9 mouse cellular contexts compared by ENCODE assay signal in genomic region chr15:82339150-82339549, GRCm38 (mm10). TPM values are rescaled to one million over a fixed set of nuclear protein-coding genes. Genes with fewer than 3 reads are reported as not detected.
DNase-seq lines count a peak whose midpoint lies in the region; ATAC-seq and TF ChIP-seq lines count a peak whose summit lies in the region.
"Had no signal": no experiment of that assay in that cellular context is flagged by ENCODE, and none has a peak within 500 bp of the region (broad histone marks: within the 10 kb centered on the region; RNA-seq: fewer than 3 reads in every experiment).

No protein-coding gene starts in this region.

- intact Hi-C loops in left cerebral cortex, postnatal 14 days (cut with DNase I): no loop called here

- no peaks in the 10 kb centered on the region for H3K27me3 ChIP-seq in heart, postnatal 0 days (ENCODE audit: control insufficient read depth, insufficient read depth, low read length)
- peaks cover 7% of the 10 kb centered on the region; the same call in 1 of the 2 replicates for H3K27me3 ChIP-seq in hindbrain, embryonic 11.5 days (ENCODE audit: control insufficient read depth, insufficient read depth, low read length)
- H3K27me3 ChIP-seq in midbrain, embryonic 11.5 days (ENCODE audit: control insufficient read depth, insufficient read depth, low read length): peaks cover 16% of the 10 kb centered on the region

- no peak for DNase-seq in heart, postnatal 0 days (ENCODE audit: low spot score)
- no peak for DNase-seq in heart, postnatal 4 days
- DNase-seq in hindbrain, embryonic 11.5 days (ENCODE audit: low spot score): no peak
- DNase-seq in midbrain, embryonic 11.5 days (ENCODE audit: low spot score, missing footprints): no peak
- no peak for DNase-seq in embryo, embryonic 10.5 days (ENCODE audit: low spot score)
- no peak for DNase-seq in ovary, postnatal 10 days (ENCODE audit: low spot score)
- no peak for DNase-seq in left cerebral cortex, postnatal 14 days (ENCODE audit: low spot score in 2 of 2)

- no peak for TF ChIP-seq POLR2A in bone marrow macrophage, adult 2 months (IDR thresholded peaks at IDR 0.05; ENCODE audit: borderline replicate concordance, low read depth, low read length)

- TF ChIP-seq CTCF in heart, postnatal 0 days (IDR thresholded peaks at IDR 0.05; ENCODE audit: low read depth): no peak
- TF ChIP-seq CTCF in bone marrow macrophage, adult 2 months (IDR thresholded peaks at IDR 0.05; ENCODE audit: low read depth, low read length): no peak

- peak overlapping the region; percentile 77 for H3K4me2 ChIP-seq in heart, postnatal 0 days (ENCODE audit: low read depth, low read length)
- H3K4me2 ChIP-seq in hindbrain, embryonic 11.5 days (replicated peaks; ENCODE audit: low read depth, low read length): peak overlapping the region; percentile 69
- H3K4me2 ChIP-seq in midbrain, embryonic 11.5 days: peak overlapping the region; percentile 47

- peak overlapping the region; percentile 81 for H3K4me3 ChIP-seq in heart, postnatal 0 days (ENCODE audit: low read depth, low read length)
- peak overlapping the region; percentile 80 for H3K4me3 ChIP-seq in bone marrow macrophage, adult 2 months (ENCODE audit: insufficient read depth, low read length)
- peak overlapping the region; percentile 48 for H3K4me3 ChIP-seq in hindbrain, embryonic 11.5 days (ENCODE audit: low read depth, low read length)
- peak overlapping the region; percentile 50 for H3K4me3 ChIP-seq in midbrain, embryonic 11.5 days (ENCODE audit: low read depth, low read length)

- 58% methylated on average over 10 of the region's 10 CpGs for WGBS in heart, postnatal 0 days
- WGBS in hindbrain, embryonic 11.5 days: 62% methylated on average over 10 of the region's 10 CpGs
- 61% methylated on average over 10 of the region's 10 CpGs for WGBS in midbrain, embryonic 11.5 days

- H3K36me3 ChIP-seq in heart, postnatal 0 days (replicated peaks; ENCODE audit: control insufficient read depth, insufficient read depth, low read length): peaks cover 29% of the 10 kb centered on the region
- peaks cover 5% of the 10 kb centered on the region for H3K36me3 ChIP-seq in hindbrain, embryonic 11.5 days (ENCODE audit: control insufficient read depth, insufficient read depth, low read length)
- peaks cover 8% of the 10 kb centered on the region for H3K36me3 ChIP-seq in midbrain, embryonic 11.5 days (ENCODE audit: control insufficient read depth, insufficient read depth, low read length)

- H3K27ac ChIP-seq in heart, postnatal 0 days (ENCODE audit: low read depth): peak overlapping the region; percentile 81
- no peak overlapping the region for H3K27ac ChIP-seq in bone marrow macrophage, adult 2 months (ENCODE audit: insufficient read depth, low read depth, low read length)
- no peak overlapping the region for H3K27ac ChIP-seq in hindbrain, embryonic 11.5 days (ENCODE audit: low read depth, low read length)
- no peak overlapping the region for H3K27ac ChIP-seq in midbrain, embryonic 11.5 days (ENCODE audit: low read depth, low read length)

- no peak for TF ChIP-seq EP300 in heart, postnatal 0 days (IDR thresholded peaks at IDR 0.05; ENCODE audit: low read depth)

- H3K9ac ChIP-seq in heart, postnatal 0 days (replicated peaks; ENCODE audit: low read depth, low read length): peak overlapping the region; percentile 75
- H3K9ac ChIP-seq in hindbrain, embryonic 11.5 days (ENCODE audit: low read depth, low read length): peak overlapping the region; percentile 31; the same call in 1 of the 2 replicates
- H3K9ac ChIP-seq in midbrain, embryonic 11.5 days (ENCODE audit: low read length): peak overlapping the region; percentile 70; the same call in 1 of the 2 replicates

- peaks cover 29% of the 10 kb centered on the region for H3K4me1 ChIP-seq in heart, postnatal 0 days (ENCODE audit: control insufficient read depth, insufficient read depth)
- H3K4me1 ChIP-seq in bone marrow macrophage, adult 2 months (ENCODE audit: control insufficient read depth, insufficient read depth, low read length): peaks cover 7% of the 10 kb centered on the region
- peaks cover 9% of the 10 kb centered on the region; the same call in 1 of the 2 replicates for H3K4me1 ChIP-seq in hindbrain, embryonic 11.5 days (replicated peaks; ENCODE audit: control insufficient read depth, insufficient read depth, low read length)
- H3K4me1 ChIP-seq in midbrain, embryonic 11.5 days (ENCODE audit: control insufficient read depth, insufficient read depth, low read length): peaks cover 10% of the 10 kb centered on the region; the same call in 1 of the 2 replicates

- no peak for ATAC-seq in heart, postnatal 0 days (ENCODE audit: insufficient read depth, low read depth)
- ATAC-seq in hindbrain, embryonic 11.5 days (ENCODE audit: low FRiP score): no peak
- ATAC-seq in midbrain, embryonic 11.5 days (ENCODE audit: low FRiP score): no peak

- no peaks in the 10 kb centered on the region for H3K9me3 ChIP-seq in heart, postnatal 0 days (replicated peaks; ENCODE audit: control insufficient read depth, low read length)
- H3K9me3 ChIP-seq in hindbrain, embryonic 11.5 days (ENCODE audit: control insufficient read depth, low read length): no peaks in the 10 kb centered on the region
- H3K9me3 ChIP-seq in midbrain, embryonic 11.5 days (ENCODE audit: control insufficient read depth, low read length): no peaks in the 10 kb centered on the region

RNA-seq across cellular contexts. Expression of gene Smdt1, which starts 0.4 kb away (rescaled TPM):
- 342 and 440 TPM in 2 replicates for total RNA-seq in heart, postnatal 0 days (2014; rRNA removed; ENCODE audit: low replicate concordance)
- polyA plus RNA-seq in heart, postnatal 0 days (2015; fragmentation: Nextera tagmentation; extraction: Ambion mirVana): 431 and 450 TPM in 2 replicates
- 100 to 1,000 TPM; 176 to 206 TPM for total RNA-seq in heart, postnatal 4 days (2021)
- 206 and 221 TPM in 2 replicates for polyA plus RNA-seq in bone marrow macrophage, adult 2 months (2012; ENCODE audit: insufficient read depth, insufficient read length, missing spikeins)
- 267 and 274 TPM in 2 replicates for polyA plus RNA-seq in hindbrain, embryonic 11.5 days (2014; fragmentation: Nextera tagmentation; extraction: Ambion mirVana)
- polyA plus RNA-seq in midbrain, embryonic 11.5 days (2014; fragmentation: Nextera tagmentation; extraction: Ambion mirVana): 253 and 268 TPM in 2 replicates
- total RNA-seq in left cerebral cortex, postnatal 14 days (2021): 100 to 1,000 TPM; 130 to 131 TPM

RNA-seq across cellular contexts. Expression of gene Pheta2, which starts 0.4 kb away (rescaled TPM):
- 1.4 and 2.5 TPM in 2 replicates for total RNA-seq in heart, postnatal 0 days (2014; rRNA removed; ENCODE audit: low replicate concordance)
- 3.6 and 3.9 TPM in 2 replicates for polyA plus RNA-seq in heart, postnatal 0 days (2015; fragmentation: Nextera tagmentation; extraction: Ambion mirVana)
- total RNA-seq in heart, postnatal 4 days (2021): 1 to 10 TPM; 3.7 to 4.8 TPM
- polyA plus RNA-seq in bone marrow macrophage, adult 2 months (2012; ENCODE audit: insufficient read depth, insufficient read length, missing spikeins): 2.5 and 5.3 TPM in 2 replicates
- polyA plus RNA-seq in hindbrain, embryonic 11.5 days (2014; fragmentation: Nextera tagmentation; extraction: Ambion mirVana): 3.3 and 4.0 TPM in 2 replicates
- polyA plus RNA-seq in midbrain, embryonic 11.5 days (2014; fragmentation: Nextera tagmentation; extraction: Ambion mirVana): 3.4 and 4.3 TPM in 2 replicates
- total RNA-seq in left cerebral cortex, postnatal 14 days (2021): 1 to 10 TPM; 1.2 to 1.3 TPM

RNA-seq across cellular contexts. Expression of gene Naga, which starts 0.4 kb away (rescaled TPM):
- 45.2 and 74.0 TPM in 2 replicates for total RNA-seq in heart, postnatal 0 days (2014; rRNA removed; ENCODE audit: low replicate concordance)
- polyA plus RNA-seq in heart, postnatal 0 days (2015; fragmentation: Nextera tagmentation; extraction: Ambion mirVana): 35.4 and 37.5 TPM in 2 replicates
- total RNA-seq in heart, postnatal 4 days (2021): 10 to 100 TPM; 40.0 to 41.1 TPM
- 168 and 171 TPM in 2 replicates for polyA plus RNA-seq in bone marrow macrophage, adult 2 months (2012; ENCODE audit: insufficient read depth, insufficient read length, missing spikeins)
- 22.2 and 22.8 TPM in 2 replicates for polyA plus RNA-seq in hindbrain, embryonic 11.5 days (2014; fragmentation: Nextera tagmentation; extraction: Ambion mirVana)
- 20.6 and 21.6 TPM in 2 replicates for polyA plus RNA-seq in midbrain, embryonic 11.5 days (2014; fragmentation: Nextera tagmentation; extraction: Ambion mirVana)
- total RNA-seq in left cerebral cortex, postnatal 14 days (2021): 10 to 100 TPM; 35.7 to 37.8 TPM

RNA-seq across cellular contexts. Expression of gene Ndufa6, which starts 15.0 kb away (rescaled TPM):
- 397 and 531 TPM in 2 replicates for total RNA-seq in heart, postnatal 0 days (2014; rRNA removed; ENCODE audit: low replicate concordance)
- polyA plus RNA-seq in heart, postnatal 0 days (2015; fragmentation: Nextera tagmentation; extraction: Ambion mirVana): 1,167 and 1,291 TPM in 2 replicates
- 100 to 1,000 TPM; 438 to 494 TPM for total RNA-seq in heart, postnatal 4 days (2021)
- polyA plus RNA-seq in bone marrow macrophage, adult 2 months (2012; ENCODE audit: insufficient read depth, insufficient read length, missing spikeins): 315 and 361 TPM in 2 replicates
- 277 and 281 TPM in 2 replicates for polyA plus RNA-seq in hindbrain, embryonic 11.5 days (2014; fragmentation: Nextera tagmentation; extraction: Ambion mirVana)
- 290 and 293 TPM in 2 replicates for polyA plus RNA-seq in midbrain, embryonic 11.5 days (2014; fragmentation: Nextera tagmentation; extraction: Ambion mirVana)
- 100 to 1,000 TPM; 174 to 193 TPM for total RNA-seq in left cerebral cortex, postnatal 14 days (2021)

RNA-seq across cellular contexts. Expression of gene Wbp2nl, which starts 40.4 kb away (rescaled TPM):
- total RNA-seq in heart, postnatal 0 days (2014; rRNA removed; ENCODE audit: low replicate concordance): not detected in 2 replicates
- not detected in 2 replicates for polyA plus RNA-seq in heart, postnatal 0 days (2015; fragmentation: Nextera tagmentation; extraction: Ambion mirVana)
- total RNA-seq in heart, postnatal 4 days (2021): under 1 TPM; 0.43 TPM
- not detected in 2 replicates for polyA plus RNA-seq in bone marrow macrophage, adult 2 months (2012; ENCODE audit: insufficient read depth, insufficient read length, missing spikeins)
- 0.12 TPM in 1 of 2 replicates, not detected in the other for polyA plus RNA-seq in hindbrain, embryonic 11.5 days (2014; fragmentation: Nextera tagmentation; extraction: Ambion mirVana)
- polyA plus RNA-seq in midbrain, embryonic 11.5 days (2014; fragmentation: Nextera tagmentation; extraction: Ambion mirVana): 0.11 TPM in 1 of 2 replicates, not detected in the other
- total RNA-seq in left cerebral cortex, postnatal 14 days (2021): not detected
- total RNA-seq: hematopoietic stem cell, adult 5-6 weeks had no signal
